Mouse (Mus musculus): ENCODE data around the gene Krt81. TPM values are rescaled to one million over a fixed set of nuclear protein-coding genes. Genes with fewer than 3 reads are reported as not detected.

The Krt81 gene
- polyA plus RNA-seq, 1 experiment from 2014 or later, result not detected

DNA sequence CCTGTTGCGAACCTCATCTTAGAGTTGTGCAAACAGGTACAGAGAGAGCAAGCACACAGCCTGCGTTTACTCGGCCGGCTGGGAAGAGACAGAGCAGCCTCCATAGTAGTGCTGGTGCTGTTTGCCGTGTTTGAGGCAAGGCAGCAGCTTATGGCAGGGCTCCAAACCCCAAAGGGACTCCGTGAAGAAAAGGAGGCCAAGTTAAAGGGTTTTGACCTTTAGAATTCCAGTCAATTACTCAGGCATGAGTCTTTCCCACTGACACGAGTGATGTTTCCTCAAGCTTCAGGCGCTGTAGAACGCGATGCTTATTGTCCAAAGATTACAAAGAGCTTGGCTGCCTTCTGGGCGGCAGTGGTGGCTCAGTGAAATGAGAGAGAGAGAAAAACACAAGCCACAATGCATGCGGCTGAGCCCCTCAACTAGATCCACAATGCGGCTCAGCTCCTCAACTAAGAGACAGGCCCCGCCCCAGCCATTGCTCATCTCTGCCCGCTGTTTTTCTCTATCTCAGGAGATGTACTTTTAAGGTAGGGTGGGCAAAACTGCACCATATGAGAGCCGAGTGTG lies 5.1 kb downstream of the Krt81 start:
- no peak overlapping the region for H3K4me3 ChIP-seq (ENCODE audit: low read length)
- H3K27ac ChIP-seq (ENCODE audit: low read length), result no peak overlapping the region
- H3K4me2 ChIP-seq (ENCODE audit: low read depth, low read length), result no peak overlapping the region
- ATAC-seq (ENCODE audit: low read depth), result no peak
- H3K27me3 ChIP-seq (ENCODE audit: control insufficient read depth, insufficient read depth, low read depth, low read length), result no peaks in the 10 kb centered on the region
- H3K36me3 ChIP-seq (ENCODE audit: control insufficient read depth, insufficient read depth, low read length), result no peaks in the 10 kb centered on the region
- no peaks in the 10 kb centered on the region for H3K4me1 ChIP-seq (replicated peaks; ENCODE audit: control insufficient read depth, insufficient read depth, low read length)
- peaks cover 2% of the 10 kb centered on the region; the same call in 1 of the 2 replicates for H3K9me3 ChIP-seq (ENCODE audit: control insufficient read depth, low read length)
- H3K9ac ChIP-seq (ENCODE audit: low read length), result no peak overlapping the region
- WGBS, result 45% methylated on average over 16 of the region's 16 CpGs

DNA sequence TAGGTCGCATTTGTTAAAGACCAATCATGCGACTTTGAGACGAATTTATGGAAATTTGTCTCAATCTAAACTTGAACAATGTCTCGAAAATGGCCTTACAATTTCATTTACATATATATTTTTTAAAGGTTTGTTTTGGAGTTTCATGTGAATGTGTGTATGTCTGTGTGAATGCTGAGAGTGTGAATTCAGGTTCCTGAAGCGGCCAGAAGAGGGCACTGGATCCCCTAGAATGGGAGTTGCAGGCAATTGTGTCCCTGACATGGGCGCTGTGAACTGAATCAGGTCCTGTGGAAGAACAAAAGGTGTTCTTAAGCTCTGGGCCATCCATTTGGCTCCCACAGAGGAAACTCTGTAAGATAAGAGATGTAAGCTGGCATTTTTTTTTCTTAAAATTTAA lies 7.7 kb downstream of the Krt81 start:
- no peak overlapping the region for H3K9ac ChIP-seq (ENCODE audit: low read length)
- H3K36me3 ChIP-seq (ENCODE audit: control insufficient read depth, insufficient read depth, low read length), result no peaks in the 10 kb centered on the region
- no peaks in the 10 kb centered on the region for H3K27me3 ChIP-seq (ENCODE audit: control insufficient read depth, insufficient read depth, low read depth, low read length)
- no peaks in the 10 kb centered on the region for H3K4me1 ChIP-seq (replicated peaks; ENCODE audit: control insufficient read depth, insufficient read depth, low read length)
- H3K4me3 ChIP-seq (ENCODE audit: low read length), result no peak overlapping the region
- peaks cover 2% of the 10 kb centered on the region; the same call in 1 of the 2 replicates for H3K9me3 ChIP-seq (ENCODE audit: control insufficient read depth, low read length)
- no peak overlapping the region for H3K27ac ChIP-seq (ENCODE audit: low read length)
- WGBS, result 87% methylated on average over 6 of the region's 6 CpGs
- ATAC-seq (ENCODE audit: low read depth), result no peak
- H3K4me2 ChIP-seq (ENCODE audit: low read depth, low read length), result no peak overlapping the region

DNA sequence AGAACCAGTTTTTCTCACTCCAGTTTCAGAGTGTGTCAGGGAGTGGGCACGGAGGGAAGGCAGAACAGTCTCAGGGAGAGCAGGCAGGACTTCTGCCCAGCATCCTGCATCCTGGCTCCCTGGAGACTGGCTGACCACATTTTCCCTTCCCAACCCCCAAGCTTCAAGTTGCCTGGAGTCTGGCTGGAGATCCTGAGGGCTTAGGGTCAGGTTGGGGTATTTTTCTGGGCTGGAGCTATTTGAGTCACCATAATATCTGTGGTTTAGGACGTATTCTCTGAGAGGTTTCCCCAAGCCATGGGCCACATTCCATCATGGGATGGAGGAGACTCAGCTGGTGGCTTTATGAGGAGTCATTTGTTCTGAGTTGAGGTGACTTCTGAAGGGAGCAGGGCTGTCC lies 8.3 kb downstream of the Krt81 start:
- 64% methylated on average over 2 of the region's 2 CpGs for WGBS
- no peak overlapping the region for H3K27ac ChIP-seq (ENCODE audit: low read length)
- no peaks in the 10 kb centered on the region for H3K4me1 ChIP-seq (replicated peaks; ENCODE audit: control insufficient read depth, insufficient read depth, low read length)
- H3K27me3 ChIP-seq (ENCODE audit: control insufficient read depth, insufficient read depth, low read depth, low read length), result no peaks in the 10 kb centered on the region
- no peak overlapping the region for H3K4me2 ChIP-seq (ENCODE audit: low read depth, low read length)
- no peak overlapping the region for H3K4me3 ChIP-seq (ENCODE audit: low read length)
- no peak overlapping the region for H3K9ac ChIP-seq (ENCODE audit: low read length)
- H3K9me3 ChIP-seq (ENCODE audit: control insufficient read depth, low read length), result peaks cover 2% of the 10 kb centered on the region; the same call in 1 of the 2 replicates
- no peaks in the 10 kb centered on the region for H3K36me3 ChIP-seq (ENCODE audit: control insufficient read depth, insufficient read depth, low read length)
- ATAC-seq (ENCODE audit: low read depth), result no peak

- WGBS, result 69% methylated on average over 8 of the region's 8 CpGs
- H3K9me3 ChIP-seq (ENCODE audit: control insufficient read depth, low read length), result peaks cover 2% of the 10 kb centered on the region; the same call in 1 of the 2 replicates
- no peak overlapping the region for H3K4me3 ChIP-seq (ENCODE audit: low read length)
- H3K9ac ChIP-seq (ENCODE audit: low read length), result no peak overlapping the region
- no peaks in the 10 kb centered on the region for H3K4me1 ChIP-seq (replicated peaks; ENCODE audit: control insufficient read depth, insufficient read depth, low read length)
- H3K27ac ChIP-seq (ENCODE audit: low read length), result no peak overlapping the region
- H3K27me3 ChIP-seq (ENCODE audit: control insufficient read depth, insufficient read depth, low read depth, low read length), result no peaks in the 10 kb centered on the region
- no peak overlapping the region for H3K4me2 ChIP-seq (ENCODE audit: low read depth, low read length)
- H3K36me3 ChIP-seq (ENCODE audit: control insufficient read depth, insufficient read depth, low read length), result no peaks in the 10 kb centered on the region
- ATAC-seq (ENCODE audit: low read depth), result no peak
Measured at GRCm38 (mm10) chr15:101454774-101455173, 8.8 kb downstream of the Krt81 start.

- H3K9ac ChIP-seq (ENCODE audit: low read length), result no peak overlapping the region
- ATAC-seq (ENCODE audit: low read depth), result peak; percentile 60
- H3K4me3 ChIP-seq (ENCODE audit: low read length), result no peak overlapping the region
- H3K27ac ChIP-seq (ENCODE audit: low read length), result no peak overlapping the region
- peaks cover 2% of the 10 kb centered on the region; the same call in 1 of the 2 replicates for H3K9me3 ChIP-seq (ENCODE audit: control insufficient read depth, low read length)
- H3K27me3 ChIP-seq (ENCODE audit: control insufficient read depth, insufficient read depth, low read depth, low read length), result no peaks in the 10 kb centered on the region
- no peaks in the 10 kb centered on the region for H3K36me3 ChIP-seq (ENCODE audit: control insufficient read depth, insufficient read depth, low read length)
- WGBS, result 4% methylated on average over 13 of the region's 13 CpGs
- no peak overlapping the region for H3K4me2 ChIP-seq (ENCODE audit: low read depth, low read length)
- H3K4me1 ChIP-seq (replicated peaks; ENCODE audit: control insufficient read depth, insufficient read depth, low read length), result no peaks in the 10 kb centered on the region
Measured at GRCm38 (mm10) chr15:101453093-101453736, 10.3 kb downstream of the Krt81 start.

- no peak for ATAC-seq (ENCODE audit: low read depth)
- no peaks in the 10 kb centered on the region for H3K27me3 ChIP-seq (ENCODE audit: control insufficient read depth, insufficient read depth, low read depth, low read length)
- no peaks in the 10 kb centered on the region for H3K4me1 ChIP-seq (replicated peaks; ENCODE audit: control insufficient read depth, insufficient read depth, low read length)
- 61% methylated on average over 2 of the region's 2 CpGs for WGBS
- no peak within 1 kb of the TSS for H3K4me2 ChIP-seq (ENCODE audit: low read depth, low read length)
- no peaks in the 10 kb centered on the region for H3K9me3 ChIP-seq (ENCODE audit: control insufficient read depth, low read length)
- H3K9ac ChIP-seq (ENCODE audit: low read length), result no peak within 1 kb of the TSS
- no peak within 1 kb of the TSS for H3K4me3 ChIP-seq (ENCODE audit: low read length)
- no peaks in the 10 kb centered on the region for H3K36me3 ChIP-seq (ENCODE audit: control insufficient read depth, insufficient read depth, low read length)
- H3K27ac ChIP-seq (ENCODE audit: low read length), result no peak within 1 kb of the TSS
Measured at GRCm38 (mm10) chr15:101447444-101447843, 16.1 kb downstream of the Krt81 start, which contains the start of gene Krt88. TSS of gene Krt88 (plus strand) at chr15:101447744.

- Histone ChIP-seq H3K4me2 (ENCODE audit: low read depth, low read length) (no peak overlapping the region), H3K27ac (ENCODE audit: low read length) (no peak overlapping the region), H3K4me3 (ENCODE audit: low read length) (no peak overlapping the region), H3K27me3 (ENCODE audit: control insufficient read depth, insufficient read depth, low read depth, low read length) (no peaks in the 10 kb centered on the region), H3K9ac (ENCODE audit: low read length) (no peak overlapping the region), H3K9me3 (ENCODE audit: control insufficient read depth, low read length) (no peaks in the 10 kb centered on the region), H3K36me3 (ENCODE audit: control insufficient read depth, insufficient read depth, low read length) (no peaks in the 10 kb centered on the region), H3K4me1 (replicated peaks; ENCODE audit: control insufficient read depth, insufficient read depth, low read length) (no peaks in the 10 kb centered on the region)
- WGBS, result 49% methylated on average over 11 of the region's 11 CpGs
- no peak for ATAC-seq (ENCODE audit: low read depth)
Measured at GRCm38 (mm10) chr15:101446572-101446971, 17.0 kb downstream of the Krt81 start.

DNA sequence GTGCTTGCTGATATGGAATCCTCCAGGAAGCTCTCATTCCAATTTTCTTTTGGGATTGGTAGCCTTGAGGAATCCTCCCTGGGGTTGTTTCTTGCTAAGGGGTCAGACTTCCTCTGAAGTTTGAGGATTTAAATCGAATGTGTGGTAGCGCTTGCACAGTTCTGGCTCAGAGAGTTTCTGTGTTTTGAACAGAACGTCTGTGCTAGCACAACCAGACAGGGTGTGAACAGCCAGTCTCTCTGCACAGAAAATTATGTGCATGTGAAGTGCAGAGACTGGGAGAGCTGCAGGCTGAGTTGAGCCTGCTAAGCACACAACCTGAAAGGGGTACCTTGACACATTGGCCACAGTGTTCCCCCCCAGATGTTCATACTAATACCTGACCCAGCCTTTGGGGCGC lies 22.7 kb downstream of the Krt81 start:
- Histone ChIP-seq H3K27me3 (ENCODE audit: control insufficient read depth, insufficient read depth, low read depth, low read length) (peaks cover 21% of the 10 kb centered on the region), H3K36me3 (ENCODE audit: control insufficient read depth, insufficient read depth, low read length) (no peaks in the 10 kb centered on the region), H3K4me1 (replicated peaks; ENCODE audit: control insufficient read depth, insufficient read depth, low read length) (no peaks in the 10 kb centered on the region; the same call in 1 of the 2 replicates), H3K27ac (ENCODE audit: low read length) (no peak overlapping the region), H3K9ac (ENCODE audit: low read length) (no peak overlapping the region), H3K9me3 (ENCODE audit: control insufficient read depth, low read length) (no peaks in the 10 kb centered on the region), H3K4me3 (ENCODE audit: low read length) (no peak overlapping the region), H3K4me2 (ENCODE audit: low read depth, low read length) (no peak overlapping the region)
- WGBS, result 69% methylated on average over 4 of the region's 4 CpGs
- no peak for ATAC-seq (ENCODE audit: low read depth)

GRCm38 (mm10) chr15:101438555-101438954 lies 25.0 kb downstream of the Krt81 start, which contains the start of gene Krt87:
TSS of gene Krt87 (minus strand) at chr15:101438804.
- 3% methylated on average over 34 of the region's 34 CpGs for WGBS

More at GRCm38 (mm10) chr15:101438555-101438954, 25.0 kb downstream of the Krt81 start, which contains the start of gene Krt87:
- Histone ChIP-seq H3K9ac (ENCODE audit: low read length) (no peak within 1 kb of the TSS), H3K27me3 (ENCODE audit: control insufficient read depth, insufficient read depth, low read depth, low read length) (peaks cover 21% of the 10 kb centered on the region), H3K27ac (ENCODE audit: low read length) (no peak within 1 kb of the TSS), H3K4me2 (ENCODE audit: low read depth, low read length) (peak within 1 kb of the TSS; percentile 2; the same call in 1 of the 2 replicates), H3K4me3 (ENCODE audit: low read length) (no peak within 1 kb of the TSS), H3K36me3 (ENCODE audit: control insufficient read depth, insufficient read depth, low read length) (no peaks in the 10 kb centered on the region), H3K4me1 (replicated peaks; ENCODE audit: control insufficient read depth, insufficient read depth, low read length) (no peaks in the 10 kb centered on the region; the same call in 1 of the 2 replicates), H3K9me3 (ENCODE audit: control insufficient read depth, low read length) (no peaks in the 10 kb centered on the region)
- no peak for ATAC-seq (ENCODE audit: low read depth)

All from lung, embryonic 16.5 days (tissue).